Comparison of ENCODE assay signal across 8 mouse cellular contexts in genomic region chr4:99929613-99930517, GRCm38 (mm10). TPM values are rescaled to one million over a fixed set of nuclear protein-coding genes. Genes with fewer than 3 reads are reported as not detected.
A peak's percentile ranks its signal among the peaks of the same experiment; 100 is the strongest.
DNase-seq lines count a peak whose midpoint lies in the region; ATAC-seq lines count a peak whose summit lies in the region.

TSS of gene Itgb3bp (minus strand) at chr4:99929813.

- WGBS in hindbrain, embryonic 12.5 days: 2% methylated on average over 56 of the region's 57 CpGs

- H3K9ac ChIP-seq in hindbrain, embryonic 12.5 days: peak within 1 kb of the TSS; percentile 75

- H3K4me2 ChIP-seq in hindbrain, embryonic 12.5 days (replicated peaks): peak within 1 kb of the TSS; percentile 96

- peak within 1 kb of the TSS; percentile 65 for H3K4me3 ChIP-seq in hindbrain, embryonic 12.5 days

- H3K27me3 ChIP-seq in hindbrain, embryonic 12.5 days: no peaks in the 10 kb centered on the region

- DNase-seq in NIH3T3 (ENCODE audit: low read depth): peak; percentile 90
- peak; percentile 88 for DNase-seq in cerebellum, adult 9-11 months
- DNase-seq in frontal cortex, postnatal 14 days (ENCODE audit: low spot score in 2 of 2): peak; percentile 40 to 55
- DNase-seq in layer of hippocampus, postnatal 36 days: peak; percentile 74 to 81
- peak; percentile 57 for DNase-seq in lung, postnatal 25 days (ENCODE audit: low spot score)
- peak; percentile 87 for DNase-seq in retina, postnatal 1 day
- peak; percentile 72 for DNase-seq in thymus, postnatal 4 days

- peaks cover 7% of the 10 kb centered on the region; the same call in 1 of the 2 replicates for H3K4me1 ChIP-seq in hindbrain, embryonic 12.5 days

- H3K9me3 ChIP-seq in hindbrain, embryonic 12.5 days (replicated peaks): no peaks in the 10 kb centered on the region

- peak; percentile 96 for ATAC-seq in hindbrain, embryonic 12.5 days (ENCODE audit: low FRiP score)

- H3K36me3 ChIP-seq in hindbrain, embryonic 12.5 days: no peaks in the 10 kb centered on the region

- peak within 1 kb of the TSS; percentile 82 for H3K27ac ChIP-seq in hindbrain, embryonic 12.5 days

RNA-seq across cellular contexts. Expression of gene Itgb3bp, which starts in this region (rescaled TPM):
- 32.5 and 35.6 TPM in 2 replicates for polyA plus RNA-seq in hindbrain, embryonic 12.5 days (2016; fragmentation: Nextera tagmentation; extraction: Ambion mirVana)
- 1 to 10 TPM; 4.4 to 6.0 TPM for total RNA-seq in layer of hippocampus, postnatal 36 days (2021)

Comparison
In these comparisons a context has a peak if more than half of its experiments do, and no peak if none do; other contexts are left out.
1. Peak in every context shown above with its lines: DNase-seq, ATAC-seq, H3K4me3 ChIP-seq and H3K27ac ChIP-seq.